Mouse (Mus musculus) thymus, adult 18-20 months (tissue): Measurements from ENCODE around the gene Degs1.
"Not testable (repeated sequence)": the region's sequence is repeated elsewhere in the genome, so short reads cannot be mapped to it uniquely, and the experiment has no call there.

Experiments
- DNase-seq, 2 experiments: peaks; one replicate each; pipeline ENCODE4 v3.0.0; 2022; ENCODE audit warnings: mixed read lengths in 2 of 2

The Degs1 gene

DNA sequence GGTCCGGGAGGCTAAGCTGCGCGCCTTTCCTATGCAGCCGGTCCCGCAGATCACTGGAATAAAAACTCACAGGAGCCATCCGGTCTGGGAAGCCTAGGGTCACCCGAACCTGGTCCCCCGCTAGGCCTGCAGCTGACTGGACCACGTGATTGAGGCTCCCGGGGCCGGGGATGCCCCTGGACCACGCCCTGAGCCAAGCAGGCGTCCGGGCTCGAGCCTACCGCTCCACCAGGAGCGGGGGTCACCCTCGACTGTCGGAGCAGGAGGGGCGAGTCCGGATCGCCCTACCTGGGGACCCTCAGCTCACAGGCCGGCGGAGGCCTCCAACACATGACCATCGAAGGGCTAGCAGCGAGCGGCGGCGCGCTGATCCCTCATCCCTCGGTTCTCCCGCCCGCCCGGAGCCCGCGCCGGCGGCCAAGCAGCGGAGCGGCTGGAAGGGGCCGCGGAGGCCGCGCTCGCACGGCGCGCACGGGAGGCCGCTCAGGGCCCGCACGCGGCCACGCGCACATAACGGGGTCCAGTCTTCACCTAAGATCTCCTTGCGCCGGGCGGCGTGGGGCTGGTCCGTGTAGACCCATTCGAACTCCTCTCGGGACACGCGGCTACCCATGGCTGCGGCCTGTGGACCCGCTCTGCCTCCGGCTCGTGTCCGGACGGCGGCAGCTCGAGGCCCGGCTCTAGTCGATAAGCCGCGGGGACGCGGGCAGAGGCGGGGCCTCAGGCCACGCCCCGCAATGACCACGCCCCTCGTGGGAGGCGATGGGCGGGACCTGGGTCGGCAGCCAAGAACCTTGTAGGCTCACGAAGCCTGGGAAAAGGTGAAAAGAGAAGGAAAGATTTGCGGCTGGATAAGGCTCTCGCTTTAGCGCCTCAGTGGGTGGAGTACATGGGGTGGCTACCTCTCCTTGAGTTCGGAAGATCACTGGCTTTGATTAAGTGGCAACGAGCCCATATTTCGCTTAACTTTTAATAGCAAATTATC is at the start of gene Degs1:
Degs1 (minus strand) TSS at position 714 of the 985 bp plus-strand sequence.
- peak; percentile 87 to 89 for DNase-seq

DNA sequence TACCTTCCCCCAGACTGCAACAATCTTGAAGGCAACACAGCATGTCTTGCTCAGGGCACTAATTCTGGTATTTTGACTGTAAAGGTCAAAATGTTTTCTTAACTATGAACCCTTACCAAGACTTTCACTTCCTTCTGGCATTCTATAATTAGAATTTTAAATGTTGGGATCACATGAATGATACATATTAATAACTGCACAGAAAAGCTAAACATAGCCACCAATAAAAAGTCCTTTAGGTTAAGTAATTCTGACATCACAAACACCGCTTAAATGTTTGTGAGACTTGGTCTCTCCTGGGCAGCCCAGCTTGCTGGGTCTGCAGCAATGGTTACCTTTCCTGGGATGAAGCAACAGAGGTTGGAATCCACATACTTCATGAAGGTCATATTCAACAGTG is 43.3 kb upstream of the Degs1 start:
- no peak for DNase-seq

DNA sequence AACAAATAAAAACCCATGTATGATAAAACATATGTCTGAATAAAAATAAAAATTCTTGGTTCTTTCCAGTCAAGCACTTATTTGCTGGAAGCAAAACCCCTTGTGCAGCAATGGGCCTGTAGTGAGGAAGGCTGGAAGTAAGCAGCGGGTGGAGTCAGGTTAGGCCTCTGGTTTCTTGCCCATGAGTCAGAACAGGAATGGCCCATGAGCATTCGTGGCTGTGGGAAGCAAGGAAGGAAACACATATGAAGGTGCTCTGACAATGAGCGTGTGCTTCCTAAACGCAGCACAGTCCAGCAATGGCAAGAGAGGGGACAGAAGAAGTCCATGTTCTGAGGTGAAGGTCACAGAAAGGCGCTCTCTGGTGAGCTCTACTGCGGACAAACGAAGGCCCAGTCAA is 41.9 kb upstream of the Degs1 start:
- no peak for DNase-seq

DNA sequence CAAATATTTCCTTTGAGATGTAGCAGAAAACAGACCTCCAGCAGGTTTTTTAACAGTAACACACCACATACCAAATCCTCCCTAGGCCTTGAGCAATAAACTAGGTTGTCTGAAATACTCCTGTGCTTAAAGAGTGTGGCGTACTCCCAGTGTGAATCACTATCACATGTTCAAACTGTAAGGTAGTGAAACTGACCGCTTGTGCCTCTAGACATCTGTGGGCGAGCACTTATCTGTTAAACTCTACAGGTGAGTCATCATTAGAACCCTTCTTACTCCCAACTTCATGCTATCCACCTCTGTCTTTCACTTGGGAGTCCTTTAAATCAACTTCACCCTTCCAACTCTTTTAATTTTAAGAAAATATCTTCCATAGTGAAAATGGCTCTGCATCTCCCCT is 40.5 kb upstream of the Degs1 start:
- DNase-seq, result no peak

DNA sequence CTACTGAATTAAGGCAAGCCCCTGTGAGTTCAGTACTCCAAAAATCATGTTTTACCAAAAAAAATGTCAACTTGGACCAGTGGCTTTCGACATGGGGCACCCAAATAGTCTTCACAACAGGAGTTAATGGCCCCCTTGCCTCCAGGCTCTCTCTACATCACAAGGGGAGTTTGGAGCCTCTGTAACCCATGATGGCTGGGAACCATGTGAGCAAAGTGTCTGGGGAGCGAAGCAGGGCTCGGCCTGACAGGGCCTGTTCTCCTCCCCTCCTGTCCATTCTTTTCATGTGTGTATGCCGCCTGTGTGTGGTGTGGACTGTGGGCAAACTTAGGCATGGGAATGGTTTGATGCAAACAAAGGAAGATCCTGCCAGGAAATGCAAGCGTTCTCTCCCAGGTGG is 31.6 kb upstream of the Degs1 start:
- DNase-seq, result no peak

DNA sequence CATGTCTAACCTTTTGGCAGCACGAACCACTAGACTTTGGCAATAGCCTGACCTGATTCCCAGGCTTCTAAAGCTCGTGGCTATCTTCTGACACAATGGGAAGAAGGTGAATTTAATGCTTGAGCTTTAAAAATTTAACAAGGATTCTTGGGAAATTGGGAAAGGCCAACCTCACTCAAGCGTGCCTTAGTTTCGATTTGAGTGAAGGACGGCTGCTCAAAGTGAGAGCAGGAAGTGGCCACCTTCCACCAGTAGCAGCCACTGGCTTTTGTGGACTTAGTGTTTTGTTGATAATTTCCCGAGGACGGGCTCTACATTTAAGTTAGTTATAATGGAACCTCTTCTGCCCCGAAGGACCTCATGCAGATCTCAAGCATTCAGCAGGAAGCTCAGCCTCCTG is 30.6 kb upstream of the Degs1 start:
- DNase-seq, result no peak

DNA sequence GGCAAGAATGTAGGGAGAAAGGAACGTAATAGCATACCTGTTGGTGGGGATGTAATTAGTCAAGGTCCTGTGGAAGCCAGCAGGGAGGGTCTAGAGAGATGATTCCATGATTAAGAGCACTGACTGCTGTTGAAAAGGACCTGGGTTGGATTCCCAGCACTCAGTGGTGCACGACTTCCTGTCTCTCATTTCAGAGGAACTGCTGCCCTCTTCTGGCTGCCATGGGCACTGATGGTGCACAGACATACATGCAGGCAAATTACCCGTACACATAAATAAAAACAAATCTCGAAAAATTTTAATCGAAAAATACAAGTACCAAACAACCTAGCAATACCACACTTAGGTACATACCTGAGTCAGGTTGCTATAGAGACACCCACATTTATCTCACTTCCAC is 28.8 kb upstream of the Degs1 start:
- DNase-seq, result no peak

DNA sequence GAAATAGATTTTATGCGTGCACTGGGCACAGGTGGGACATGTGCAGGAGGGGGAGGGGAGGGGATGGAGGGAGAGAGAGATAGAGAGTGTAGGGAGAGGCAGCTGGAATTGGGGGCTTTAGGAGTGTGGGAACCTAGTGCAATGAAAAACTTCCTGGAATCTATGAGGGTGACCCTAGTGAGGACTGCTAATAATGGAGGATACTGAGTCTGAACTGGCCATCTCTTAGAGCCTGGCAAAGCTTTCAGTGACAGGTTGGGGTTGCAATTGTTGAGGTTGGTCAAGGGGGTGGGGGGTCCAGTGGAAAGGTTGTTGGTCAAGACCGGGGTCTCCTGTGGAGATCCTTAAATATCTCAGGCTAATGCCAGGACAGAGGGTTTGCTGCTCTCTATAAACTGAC is 27.7 kb upstream of the Degs1 start:
- DNase-seq, result no peak

DNA sequence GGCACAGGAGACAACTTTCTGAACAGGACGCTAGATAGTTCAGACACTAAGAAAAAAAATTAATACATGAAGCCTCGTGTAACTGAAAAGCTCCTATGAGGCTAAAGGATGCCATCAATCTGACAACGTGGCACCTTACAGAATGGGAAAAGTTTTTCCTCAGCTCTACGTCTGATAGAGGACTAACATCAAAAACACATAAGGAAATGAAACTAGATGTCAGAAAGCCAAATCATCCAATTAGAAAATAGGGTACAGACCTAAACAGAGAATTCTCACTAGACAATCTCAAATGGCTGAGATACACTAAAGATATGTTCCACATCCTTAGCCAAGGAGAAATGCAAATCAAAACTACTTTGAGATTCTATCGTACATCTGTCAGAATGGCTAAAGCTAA is 26.8 kb upstream of the Degs1 start:
- no peak for DNase-seq

DNA sequence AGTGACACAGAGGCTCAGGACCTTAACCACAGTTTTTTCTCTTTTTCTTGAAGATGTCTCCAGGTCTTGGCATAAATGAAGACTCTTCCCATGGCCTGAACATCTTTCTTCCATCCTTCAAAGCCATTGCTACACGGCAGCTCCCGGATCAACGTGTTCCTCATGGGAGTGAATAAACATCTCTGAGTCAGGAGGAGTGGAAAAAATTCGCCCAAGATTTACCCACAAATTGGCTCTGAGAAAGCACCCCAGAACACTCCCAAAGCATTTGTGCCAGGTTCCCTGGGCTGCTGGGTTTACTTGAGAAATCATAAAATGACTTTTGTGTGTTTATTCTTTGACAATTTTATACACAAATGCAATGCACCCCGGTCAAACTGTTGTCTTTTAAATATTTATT is 20.3 kb upstream of the Degs1 start:
- no peak for DNase-seq

DNA sequence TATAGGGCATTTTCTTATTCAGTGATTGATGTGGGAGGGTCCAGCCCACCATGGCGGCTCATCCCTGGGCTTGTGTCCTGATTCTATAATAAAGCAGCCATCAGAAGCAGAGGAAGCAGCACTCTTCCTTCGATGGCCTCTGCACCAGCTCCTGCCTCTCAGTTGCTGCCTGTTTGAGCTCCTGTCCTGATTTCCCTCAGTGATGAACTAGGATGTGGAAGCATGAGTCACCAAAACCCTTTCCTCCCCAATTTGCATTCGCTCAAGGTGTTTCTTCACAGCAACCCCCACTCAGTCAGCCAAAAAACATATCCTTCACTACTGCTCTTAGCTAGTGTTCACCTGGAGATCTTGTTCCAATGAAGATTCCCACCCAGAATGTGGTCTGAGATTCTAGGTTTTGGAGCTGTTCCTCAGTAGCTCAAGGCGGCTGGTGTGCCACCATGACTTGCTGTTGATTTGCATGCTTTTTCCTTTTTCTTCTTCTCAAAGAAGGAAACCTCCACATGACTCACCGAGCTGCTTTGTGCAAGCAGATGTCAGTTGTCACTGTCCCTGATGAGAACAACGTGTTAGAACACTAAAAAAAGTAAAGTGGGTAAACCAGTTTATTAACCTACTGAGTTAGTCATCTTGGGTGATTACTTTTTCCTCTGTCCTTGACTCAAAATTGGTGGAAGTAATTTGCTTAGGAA is 19.7 kb upstream of the Degs1 start:
- no peak for DNase-seq

DNA sequence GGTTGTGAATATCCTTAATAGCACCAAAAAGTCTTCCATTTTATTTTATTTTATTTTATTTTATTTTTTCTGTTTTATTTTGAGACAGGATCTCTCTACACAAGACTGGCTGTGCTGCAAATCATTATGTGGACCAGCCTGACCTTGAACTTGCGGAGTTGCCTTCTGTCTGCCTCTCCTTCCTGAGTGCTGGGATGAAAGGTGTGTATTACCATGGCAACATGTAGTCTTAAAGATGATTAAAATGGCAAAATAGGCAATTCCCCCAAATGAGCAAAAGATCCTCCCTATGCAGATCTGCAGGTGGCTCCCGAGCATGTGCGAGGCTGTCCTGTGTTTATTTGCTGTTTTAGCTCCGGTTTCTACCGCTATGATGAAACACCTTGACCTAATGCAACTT is 15.2 kb upstream of the Degs1 start:
- DNase-seq, result no peak

DNA sequence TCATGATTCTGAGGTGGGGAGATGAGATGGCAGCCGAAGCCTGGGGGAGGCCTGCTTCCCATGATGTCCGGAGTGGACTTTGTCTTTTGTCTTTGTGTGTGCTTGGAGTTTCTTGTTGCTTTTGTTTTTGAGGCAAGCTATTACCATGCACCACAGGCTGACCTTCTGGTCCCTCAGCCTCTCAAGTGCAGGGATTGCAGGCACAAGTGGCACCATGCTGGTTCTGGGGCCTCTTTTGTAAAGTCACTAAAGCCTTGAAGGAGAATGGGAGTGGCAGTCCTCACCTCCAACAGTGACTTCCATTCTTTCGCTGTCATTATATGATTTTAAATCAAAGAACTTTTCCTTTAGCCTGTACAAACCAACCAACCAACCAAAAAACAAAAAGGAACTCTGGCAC is 14.6 kb upstream of the Degs1 start:
- DNase-seq, result no peak

DNA sequence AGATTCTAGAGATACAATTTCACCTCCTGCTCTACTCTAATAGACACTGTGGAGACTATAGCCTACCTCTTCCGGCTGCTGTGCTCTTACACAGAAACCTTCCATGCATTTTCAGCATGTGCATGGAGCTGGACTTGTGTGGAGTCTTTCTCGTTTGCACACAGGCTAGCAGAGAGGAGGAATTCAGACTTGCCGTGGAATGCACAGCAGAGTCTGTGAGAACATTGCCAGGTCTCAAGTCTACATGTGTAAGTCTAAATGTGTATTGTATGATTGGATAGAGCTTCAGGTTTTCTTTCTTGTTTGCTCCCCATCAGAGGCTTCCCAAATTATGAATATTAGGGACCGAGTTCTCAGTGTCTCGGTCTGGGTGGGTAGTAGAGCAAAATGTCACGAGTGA is 14.2 kb upstream of the Degs1 start:
- DNase-seq, result no peak

DNA sequence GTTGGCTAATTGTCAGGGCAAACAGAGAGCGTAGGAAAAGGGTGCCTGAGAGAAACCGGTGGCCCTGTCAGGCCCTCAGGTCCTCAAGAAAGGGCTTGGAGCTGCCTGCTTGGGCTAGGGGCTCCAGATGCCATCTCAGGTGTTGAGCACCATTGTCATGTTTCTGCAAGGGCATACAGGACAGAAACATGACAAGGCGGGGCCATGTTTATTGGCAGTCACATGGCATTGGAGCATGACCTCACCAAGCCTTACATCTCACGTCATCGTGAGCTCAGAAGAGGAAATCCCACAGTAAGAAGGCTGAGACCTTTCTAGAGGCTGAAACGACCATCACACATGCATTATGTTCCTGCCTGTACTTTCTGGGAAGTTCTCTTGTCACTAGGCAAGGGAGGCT is 13.5 kb upstream of the Degs1 start:
- DNase-seq, result no peak

DNA sequence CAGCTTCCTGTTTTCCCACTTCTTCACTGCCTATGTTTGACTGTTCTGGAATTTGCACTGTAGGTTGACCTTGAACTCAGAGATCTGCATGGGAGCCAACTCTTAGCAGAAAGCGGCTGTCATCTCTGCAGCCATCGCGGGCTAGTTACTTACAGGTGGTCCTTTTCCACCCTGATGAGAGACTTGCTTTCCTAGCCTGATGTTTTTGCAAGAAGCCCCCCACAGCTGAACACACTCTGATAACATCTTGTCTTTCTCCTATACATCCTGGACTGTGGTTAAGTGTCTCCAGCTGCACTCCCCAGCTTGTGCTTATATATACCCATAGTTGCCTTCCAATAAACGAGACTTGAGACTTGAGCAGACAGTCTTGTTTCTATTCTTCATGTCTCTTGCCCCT is 9.7 kb upstream of the Degs1 start:
- peak; percentile 27 to 59 for DNase-seq

DNA sequence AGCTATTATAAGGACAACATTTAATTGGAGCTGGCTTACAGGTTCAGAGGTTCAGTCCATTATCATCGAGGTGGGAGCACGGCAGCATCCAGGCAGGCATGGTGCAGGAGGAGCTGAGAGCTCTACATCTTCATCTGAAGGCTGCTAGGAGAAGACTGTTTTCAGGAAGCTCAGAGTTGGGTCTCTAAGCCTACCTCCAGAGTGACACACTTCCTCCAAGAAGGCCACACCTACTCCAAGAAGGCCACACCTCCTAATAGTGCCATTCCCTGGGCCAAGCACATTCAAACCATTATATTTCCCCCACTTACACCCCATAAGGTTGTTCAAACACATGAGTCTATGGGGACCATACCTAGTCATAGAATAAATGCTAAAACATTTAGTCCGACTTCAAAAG is 8.1 kb upstream of the Degs1 start:
- not testable (repeated sequence) for DNase-seq

DNA sequence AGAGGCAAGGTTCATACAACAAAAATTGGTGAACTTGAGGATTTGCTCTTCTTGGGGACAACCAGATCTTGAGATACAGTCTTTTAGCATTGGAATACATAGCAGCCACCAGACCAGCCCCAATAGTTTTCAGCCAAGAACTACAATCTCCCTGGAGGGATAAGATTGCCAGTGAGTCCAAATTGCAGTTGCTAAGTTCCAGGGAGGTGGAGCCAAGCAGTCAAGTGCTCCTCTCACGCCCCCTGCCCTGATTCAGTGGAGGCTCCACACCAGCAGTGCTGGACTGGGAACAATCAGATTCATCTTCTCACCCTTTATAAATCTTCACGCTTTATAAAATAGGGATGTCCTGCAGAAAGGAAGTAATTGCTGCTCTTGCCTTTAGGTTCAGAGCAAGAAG is 7.2 kb upstream of the Degs1 start:
- no peak for DNase-seq

DNA sequence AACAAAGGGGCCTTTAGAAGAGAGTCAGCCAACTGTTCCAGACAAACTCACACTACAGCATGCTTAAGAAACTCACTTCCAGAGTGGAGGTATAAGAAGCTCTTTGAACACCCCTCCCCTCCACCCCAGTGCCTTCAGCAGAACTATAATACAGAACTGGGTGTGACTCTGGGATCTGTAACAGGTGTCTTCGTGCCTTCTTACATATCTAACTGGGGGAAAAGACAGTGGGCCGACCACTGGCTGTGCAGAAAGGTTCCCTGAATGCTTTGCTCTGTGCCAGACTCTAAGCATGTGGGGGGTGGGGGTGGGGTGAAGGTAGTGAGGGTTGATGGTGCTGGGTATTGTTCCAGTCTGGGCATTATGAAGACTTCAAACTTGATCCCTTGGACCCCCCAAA is 6.0 kb upstream of the Degs1 start:
- DNase-seq, result no peak

DNA sequence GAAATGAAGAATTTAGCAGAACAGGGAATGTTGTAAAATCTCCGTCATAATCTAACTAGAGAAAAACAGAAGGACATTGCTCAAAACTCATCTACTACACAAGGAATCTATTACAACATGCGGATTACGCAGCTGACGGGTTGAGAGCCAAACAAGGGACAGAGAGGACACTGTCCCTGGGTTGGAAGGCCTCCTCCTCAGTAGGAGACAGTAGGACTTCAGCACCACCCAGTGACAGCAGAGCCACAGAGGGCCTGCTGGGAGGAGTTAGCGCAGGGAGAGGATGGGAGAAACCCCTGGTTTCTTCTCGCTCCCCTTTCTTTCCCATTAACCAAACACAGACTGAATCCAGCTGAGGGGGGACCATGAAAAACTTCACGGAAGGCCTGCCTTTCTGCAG is 5.2 kb upstream of the Degs1 start:
- no peak for DNase-seq

DNA sequence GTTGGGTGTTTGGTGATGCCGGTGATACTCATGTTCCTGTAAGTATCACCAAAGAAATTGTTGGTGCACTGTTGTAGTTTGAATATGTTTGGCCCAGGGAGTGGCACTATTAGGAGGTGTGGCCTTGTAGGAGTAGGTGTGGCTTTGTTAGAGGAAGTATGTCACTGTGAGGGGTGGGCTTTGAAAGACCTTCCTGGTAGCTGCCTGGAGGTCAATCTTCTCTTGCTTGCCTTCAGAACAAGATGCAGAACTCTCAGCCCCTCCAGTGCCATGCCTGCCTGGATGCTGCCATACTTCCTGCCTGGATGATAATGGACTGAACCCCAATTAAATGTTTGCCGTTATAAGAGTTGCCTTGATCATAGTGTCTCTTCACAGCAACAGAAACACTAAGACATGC is 2.2 kb upstream of the Degs1 start:
- no peak for DNase-seq

DNA sequence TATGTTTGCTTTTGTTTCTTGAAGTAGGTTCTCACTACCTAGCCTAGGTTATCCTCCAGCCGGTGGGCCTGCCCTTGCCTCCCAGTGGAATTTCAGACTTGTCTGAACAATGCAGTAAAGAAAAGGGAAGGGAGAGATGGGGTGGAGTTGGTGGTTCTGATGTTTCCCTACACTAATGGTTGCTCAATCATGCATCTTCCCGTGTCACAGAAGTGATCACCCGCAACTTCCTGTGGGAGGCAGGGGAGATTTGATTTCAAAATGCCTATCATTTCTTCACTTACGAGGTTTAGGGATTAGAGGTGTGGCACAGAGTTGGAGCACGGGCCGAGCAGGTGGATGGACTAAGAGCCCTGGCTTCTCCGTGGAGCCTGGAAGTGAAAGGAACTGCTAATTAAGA is 627 bp upstream of the Degs1 start:
- no peak for DNase-seq

DNA sequence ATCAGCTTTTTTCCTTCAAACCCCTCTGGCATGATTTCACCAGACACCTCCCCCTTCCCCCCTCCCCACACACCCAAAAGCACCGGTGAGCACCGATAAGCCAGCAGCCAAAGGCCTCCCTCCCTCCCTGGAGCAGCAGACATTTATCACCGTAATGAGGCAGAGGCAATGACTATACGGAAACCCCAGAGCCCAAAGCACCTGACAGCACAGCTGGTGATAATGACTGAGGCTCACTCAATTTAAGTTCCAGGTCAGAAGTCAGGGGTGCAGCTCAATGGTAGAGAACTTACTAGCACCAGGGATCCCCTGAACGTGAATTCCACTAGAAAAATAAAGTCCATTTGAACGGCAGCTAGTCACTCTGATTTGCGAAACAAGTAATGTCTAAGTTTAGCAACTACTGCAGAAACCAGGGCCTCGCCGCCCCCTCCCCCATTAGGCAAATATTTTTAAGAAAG is 1.3 kb downstream of the Degs1 start:
- DNase-seq, result peak in 1 of 2 experiments; percentile 35

DNA sequence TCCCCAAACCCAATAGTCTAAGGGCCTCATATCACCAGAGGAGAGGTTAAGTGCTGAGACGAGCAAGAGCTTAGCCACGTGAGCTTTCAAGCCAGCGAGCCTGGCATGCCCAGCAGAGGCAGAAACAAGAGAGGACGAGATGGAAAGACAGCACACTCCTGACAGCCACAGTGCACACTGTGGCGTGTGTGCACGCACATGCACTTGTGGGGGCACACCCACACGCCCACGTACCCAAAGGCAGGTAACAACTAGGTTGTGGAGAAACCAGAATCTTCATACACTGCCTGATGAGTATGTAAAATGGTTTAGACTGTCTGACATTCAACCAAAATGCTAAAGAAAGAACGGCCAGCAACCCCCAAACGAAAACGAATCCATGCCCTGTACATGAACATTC is 2.0 kb downstream of the Degs1 start:
- DNase-seq, result no peak
